Mouse (Mus musculus) MEL (cell line): ENCODE data around the gene Camkk2. TPM values are rescaled to one million over a fixed set of nuclear protein-coding genes. Genes with fewer than 3 reads are reported as not detected.
A peak's percentile ranks its signal among the peaks of the same experiment; 100 is the strongest.

ENCODE experiments used
- DNase-seq: peaks from one replicate; pipeline ENCODE4 v3.0.0; 2011; ENCODE audit warnings: low read depth, low spot score
- H3K27ac ChIP-seq: 2 replicates; pipeline ENCODE4 v1.5.1; 2012; ENCODE audit warnings: low read depth, mild to moderate bottlenecking, control low read depth, low read length, moderate library complexity; ENCODE audit not compliant: control insufficient read depth
- H3K27me3 ChIP-seq, 2 experiments: fragments of 150-350 bp in 1 of 2; sonication (generic) in 1 of 2; 2 replicates each; pipeline ENCODE4 v1.6.1; 2012; ENCODE audit warnings: low read length in 2 of 2, mild to moderate bottlenecking in 2 of 2, improper control_type of control experiment in 1 of 2, moderate library complexity in 1 of 2; ENCODE audit not compliant: insufficient read depth in 2 of 2, control insufficient read depth in 1 of 2
- H3K36me3 ChIP-seq, 2 experiments: 2 replicates each; pipeline ENCODE4 v1.6.1; 2012 to 2014; ENCODE audit warnings: low read length in 2 of 2, improper control_type of control experiment in 1 of 2, inconsistent platforms in 1 of 2, mild to moderate bottlenecking in 1 of 2; ENCODE audit not compliant: insufficient read depth in 2 of 2, control insufficient read depth in 1 of 2
- H3K4me1 ChIP-seq, 2 experiments: fragments of 150-350 bp in 1 of 2; sonication (generic) in 1 of 2; 2 replicates each; pipeline ENCODE4 v1.6.1; 2012; ENCODE audit warnings: low read length in 2 of 2, improper control_type of control experiment in 1 of 2, mild to moderate bottlenecking in 1 of 2; ENCODE audit not compliant: insufficient read depth in 2 of 2, control insufficient read depth in 1 of 2
- H3K4me3 ChIP-seq, 2 experiments: fragments of 150-350 bp in 1 of 2; sonication (generic) in 1 of 2; 2 replicates each; pipeline ENCODE4 v1.5.1; 2012; ENCODE audit warnings: low read depth in 2 of 2, low read length in 2 of 2, mild to moderate bottlenecking in 2 of 2, moderate library complexity in 2 of 2, control low read depth in 1 of 2, improper control_type of control experiment in 1 of 2; ENCODE audit not compliant: control insufficient read depth in 1 of 2, insufficient read depth in 1 of 2
- H3K79me2 ChIP-seq: 2 replicates; pipeline ENCODE4 v1.6.1; 2012; ENCODE audit warnings: mild to moderate bottlenecking, low read length, moderate library complexity; ENCODE audit not compliant: control insufficient read depth, poor library complexity, insufficient read depth
- H3K9ac ChIP-seq: 2 replicates; pipeline ENCODE4 v1.6.1; 2012; ENCODE audit warnings: low read depth, mild to moderate bottlenecking, control low read depth, low read length, moderate library complexity; ENCODE audit not compliant: control insufficient read depth, poor library complexity, severe bottlenecking
- H3K9me3 ChIP-seq: fragments of 150-350 bp; sonication (generic); replicated peaks from 2 replicates; pipeline ENCODE4 v1.6.1; 2012; ENCODE audit warnings: mild to moderate bottlenecking, low read length, improper control_type of control experiment, moderate library complexity; ENCODE audit not compliant: insufficient read depth
- BHLHE40 ChIP-seq: IDR thresholded peaks from 2 replicates; pipeline ENCODE4 v1.6.1; 2012; ENCODE audit warnings: low read depth, mild to moderate bottlenecking, inconsistent platforms, low read length, improper control_type of control experiment, borderline replicate concordance
- CHD1 ChIP-seq: IDR thresholded peaks from 2 replicates; pipeline ENCODE4 v1.6.1; 2012; ENCODE audit warnings: low read depth, mild to moderate bottlenecking, inconsistent platforms, low read length, improper control_type of control experiment
- CHD2 ChIP-seq: IDR thresholded peaks from 2 replicates; pipeline ENCODE4 v1.6.1; 2011; ENCODE audit warnings: low read length, improper control_type of control experiment
- ELF1 ChIP-seq: IDR thresholded peaks from 2 replicates; pipeline ENCODE4 v1.6.1; 2014; ENCODE audit warnings: low read depth, mild to moderate bottlenecking, inconsistent platforms, low read length, improper control_type of control experiment, moderate library complexity
- ETS1 ChIP-seq: IDR thresholded peaks from 2 replicates; pipeline ENCODE4 v1.6.1; 2012; ENCODE audit warnings: low read depth, mild to moderate bottlenecking, inconsistent platforms, low read length, improper control_type of control experiment, moderate library complexity
- HCFC1 ChIP-seq: IDR thresholded peaks from 2 replicates; pipeline ENCODE4 v1.6.1; 2012; ENCODE audit warnings: low read depth, mild to moderate bottlenecking, inconsistent platforms, low read length, improper control_type of control experiment, moderate library complexity
- KAT2A ChIP-seq: conservative IDR thresholded peaks from 2 replicates; pipeline ENCODE4 v1.6.1; 2012; ENCODE audit warnings: low read depth, low read length, improper control_type of control experiment, inconsistent platforms
- MAFK ChIP-seq: IDR thresholded peaks from 2 replicates; pipeline ENCODE4 v1.6.1; 2011; ENCODE audit warnings: low read depth, mild to moderate bottlenecking, low read length, improper control_type of control experiment, borderline replicate concordance
- MAZ ChIP-seq: IDR thresholded peaks from 2 replicates; pipeline ENCODE4 v1.6.1; 2012; ENCODE audit warnings: low read depth, mild to moderate bottlenecking, inconsistent platforms, low read length, improper control_type of control experiment
- MXI1 ChIP-seq: IDR thresholded peaks from 2 replicates; pipeline ENCODE4 v1.6.1; 2011; ENCODE audit warnings: mild to moderate bottlenecking, low read depth, low read length, improper control_type of control experiment
- MYB ChIP-seq: IDR thresholded peaks from 2 replicates; pipeline ENCODE4 v1.6.1; 2011; ENCODE audit warnings: mild to moderate bottlenecking, low read depth, low read length, improper control_type of control experiment
- NELFE ChIP-seq: IDR thresholded peaks from 2 replicates; pipeline ENCODE4 v1.6.1; 2011; ENCODE audit warnings: low read depth, low read length, improper control_type of control experiment
- NRF1 ChIP-seq: IDR thresholded peaks from 2 replicates; pipeline ENCODE4 v1.6.1; 2014; ENCODE audit warnings: low read depth, mild to moderate bottlenecking, inconsistent platforms, low read length, improper control_type of control experiment, moderate library complexity; ENCODE audit not compliant: poor library complexity, insufficient read depth, severe bottlenecking
- POLR2A ChIP-seq, 2 experiments: IDR thresholded peaks; 2 replicates each; pipeline ENCODE4 v1.6.1; 2011 to 2012; ENCODE audit warnings: low read length in 2 of 2, mild to moderate bottlenecking in 2 of 2, control low read depth in 1 of 2, improper control_type of control experiment in 1 of 2, low read depth in 1 of 2, moderate library complexity in 1 of 2; ENCODE audit not compliant: control insufficient read depth in 1 of 2, insufficient read depth in 1 of 2, poor library complexity in 1 of 2
- POLR2AphosphoS2 ChIP-seq: IDR thresholded peaks from 2 replicates; pipeline ENCODE4 v1.6.1; 2011; ENCODE audit warnings: low read length, improper control_type of control experiment
- RCOR1 ChIP-seq: IDR thresholded peaks from 2 replicates; pipeline ENCODE4 v1.6.1; 2012; ENCODE audit warnings: low read depth, mild to moderate bottlenecking, inconsistent platforms, low read length, improper control_type of control experiment
- SIN3A ChIP-seq: IDR thresholded peaks from 2 replicates; pipeline ENCODE4 v1.6.1; 2012; ENCODE audit warnings: low read length, improper control_type of control experiment, inconsistent platforms
- SMC3 ChIP-seq: IDR thresholded peaks from 2 replicates; pipeline ENCODE4 v1.6.1; 2011; ENCODE audit warnings: low read depth, low read length, improper control_type of control experiment
- TBP ChIP-seq: IDR thresholded peaks from 2 replicates; pipeline ENCODE4 v1.8.0; 2011; ENCODE audit warnings: low read depth, low read length, improper control_type of control experiment
- TCF12 ChIP-seq: IDR thresholded peaks from 2 replicates; pipeline ENCODE4 v1.6.1; 2014; ENCODE audit warnings: low read depth, mild to moderate bottlenecking, inconsistent platforms, low read length, improper control_type of control experiment, moderate library complexity
- UBTF ChIP-seq: IDR thresholded peaks from 2 replicates; pipeline ENCODE4 v1.6.1; 2012; ENCODE audit warnings: low read depth, mild to moderate bottlenecking, inconsistent platforms, low read length, improper control_type of control experiment, moderate library complexity, borderline replicate concordance; ENCODE audit not compliant: insufficient read depth
- USF1 ChIP-seq: IDR thresholded peaks from 2 replicates; pipeline ENCODE4 v1.6.1; 2014; ENCODE audit warnings: low read depth, mild to moderate bottlenecking, inconsistent platforms, low read length, improper control_type of control experiment, moderate library complexity
- ZKSCAN1 ChIP-seq: IDR thresholded peaks from 2 replicates; pipeline ENCODE4 v1.6.1; 2012; ENCODE audit warnings: low read depth, mild to moderate bottlenecking, inconsistent platforms, low read length, improper control_type of control experiment, moderate library complexity
- ZMIZ1 ChIP-seq: IDR thresholded peaks from 2 replicates; pipeline ENCODE4 v1.6.1; 2012; ENCODE audit warnings: low read depth, mild to moderate bottlenecking, inconsistent platforms, low read length, improper control_type of control experiment, moderate library complexity
- polyA plus RNA-seq, 2 experiments: library from polyadenylated mRNA; stranded (reverse) in 1 of 2; unstranded in 1 of 2; fragments of >175 nt in 1 of 2; fragments of >200 nt in 1 of 2; gene quantifications; 2 replicates each; pipeline versions ENCODE4 v1.2.1 to v1.2.4; 2012; ENCODE audit warnings: low replicate concordance in 2 of 2, low read depth in 1 of 2; ENCODE audit not compliant: insufficient read length in 2 of 2, insufficient read depth in 1 of 2, missing spikeins in 1 of 2
- total RNA-seq: library from RNA; depleted of rRNA; stranded (reverse); fragments of 300-350 nt; gene quantifications from 2 replicates; pipeline ENCODE4 v1.2.3, GENCODE M21; 2012

Gene Camkk2
- total and polyA plus RNA-seq, 3 experiments, result 23.7 to 24.8 TPM; not detected in 1

DNA sequence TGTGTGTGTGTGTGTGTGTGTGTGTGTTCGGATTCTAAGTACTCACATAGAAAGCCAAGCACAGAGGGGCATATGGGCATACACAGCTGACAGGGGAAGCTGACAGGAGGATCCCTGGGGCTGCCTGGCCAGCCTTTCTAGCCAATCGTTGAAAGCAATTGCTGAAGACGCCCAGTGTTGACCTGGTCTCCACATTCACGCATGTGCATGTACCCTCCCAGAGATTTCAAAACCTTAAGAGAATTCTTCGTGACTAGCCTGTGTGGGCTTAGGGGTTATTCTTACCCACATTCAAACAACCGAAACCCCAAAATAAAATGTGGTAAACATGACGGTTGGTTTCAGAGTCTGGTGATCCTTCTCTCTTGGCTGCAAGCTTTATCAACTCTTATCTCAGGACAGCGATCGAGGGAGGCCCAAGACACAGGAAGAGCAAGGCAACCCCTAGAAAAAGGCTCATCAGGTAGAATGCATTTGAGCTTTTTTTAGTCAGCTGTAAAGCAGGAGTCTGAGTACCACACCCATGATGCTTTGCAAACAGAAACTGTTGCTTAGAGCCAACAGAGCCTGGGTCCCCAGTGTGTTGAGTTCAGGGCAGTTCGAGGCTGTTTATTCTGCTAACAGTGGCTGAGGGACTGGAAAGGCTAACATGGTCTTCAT, 81.0 kb downstream of the Camkk2 start (continued):
- TF ChIP-seq RCOR1 (no peak), USF1 (no peak), NRF1 (peak; percentile 57), MYB (peak; percentile 70), TCF12 (peak; percentile 81), MXI1 (no peak), TBP (no peak), CHD1 (no peak), SMC3 (no peak), HCFC1 (peak; percentile 42; the same call in 1 of the 2 replicates), NELFE (no peak), ETS1 (peak; percentile 92), MAFK (no peak), POLR2AphosphoS2 (no peak), ZMIZ1 (0 out of 2 replicates have a peak, but pooled peaks have one; percentile 5), MAZ (peak; percentile 58; the same call in 1 of the 2 replicates), KAT2A (no peak), BHLHE40 (no peak), SIN3A (peak; percentile 47; the same call in 1 of the 2 replicates), UBTF (no peak), ZKSCAN1 (no peak), CHD2 (no peak; the same call in 1 of the 2 replicates), POLR2A (IDR thresholded peaks at IDR 0.05; ENCODE audit: control insufficient read depth in 1 of 2, insufficient read depth in 1 of 2, low read depth in 1 of 2, low read length in 2 of 2, poor library complexity in 1 of 2) (peak in 1 of 2 experiments; percentile 44; a peak in 2 of 4 replicates)

DNA sequence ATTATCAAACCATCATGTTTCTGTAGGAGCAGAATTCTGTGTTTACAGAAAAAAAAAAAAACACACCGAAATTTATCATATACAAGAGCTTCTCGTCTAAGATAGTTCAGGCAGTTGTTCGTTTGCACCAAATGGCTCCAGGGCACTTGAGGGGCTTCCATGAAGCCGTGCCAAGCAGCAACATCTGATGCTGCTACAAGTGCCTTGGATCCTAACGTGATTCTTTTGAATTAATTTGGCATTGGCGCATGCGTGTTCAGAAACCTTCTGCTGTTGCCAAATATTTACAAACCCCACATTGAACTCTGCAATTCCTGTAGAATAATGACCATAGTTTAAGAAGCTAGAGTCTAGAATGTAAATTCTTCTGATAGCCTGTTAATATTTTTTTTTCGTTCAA, 83.7 kb downstream of the Camkk2 start:
- no peak overlapping the region for H3K27ac ChIP-seq
- TF ChIP-seq POLR2A (IDR thresholded peaks at IDR 0.05; ENCODE audit: control insufficient read depth in 1 of 2, insufficient read depth in 1 of 2, low read depth in 1 of 2, low read length in 2 of 2, poor library complexity in 1 of 2) (no peak), ZMIZ1 (no peak), RCOR1 (no peak), ELF1 (no peak), USF1 (no peak)
- TF ChIP-seq, all 39 proteins: peak for 0
- Histone ChIP-seq H3K27me3 (no peaks in the 10 kb centered on the region), H3K4me3 (no peak overlapping the region), H3K9ac (no peak overlapping the region), H3K9me3 (no peaks in the 10 kb centered on the region), H3K4me1 (peaks cover 24 to 39% of the 10 kb centered on the region in 2 experiments), H3K79me2 (no peaks in the 10 kb centered on the region; the same call in 1 of the 2 replicates), H3K36me3 (peaks cover 0 to 31% of the 10 kb centered on the region in 2 experiments; a peak in 2 of 4 replicates)
- no peak for DNase-seq
